Mouse (Mus musculus): ENCODE measurements around the gene Lrmda. TPM values are rescaled to one million over a fixed set of nuclear protein-coding genes. Genes with fewer than 3 reads are reported as not detected.

Lrmda gene
- total RNA-seq, 2 experiments from 2014 or later, result 6.4 to 9.6 TPM

DNA sequence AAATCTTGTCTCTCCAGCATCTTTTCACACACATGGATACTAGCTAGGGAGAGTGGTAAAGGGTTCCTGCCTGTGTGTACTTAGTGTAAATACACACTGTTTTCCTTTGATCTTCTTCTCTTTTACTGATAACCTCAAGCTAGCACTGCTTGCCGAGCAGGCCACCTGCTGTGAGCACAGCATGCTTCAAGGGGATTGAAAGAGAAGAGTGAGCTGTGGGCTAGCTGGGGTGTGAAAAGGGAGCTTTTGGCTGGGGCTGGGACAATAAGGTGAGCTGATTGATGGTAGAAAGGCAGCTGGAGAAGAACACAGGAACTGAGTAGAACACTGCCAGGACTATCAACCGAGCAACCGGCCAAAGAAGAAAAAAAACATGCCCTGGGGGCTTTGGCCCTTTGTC, 124.5 kb downstream of the Lrmda start:
- ATAC-seq (replicated peaks; ENCODE audit: low FRiP score, low TSS enrichment, poor library complexity, severe bottlenecking), result no peak

DNA sequence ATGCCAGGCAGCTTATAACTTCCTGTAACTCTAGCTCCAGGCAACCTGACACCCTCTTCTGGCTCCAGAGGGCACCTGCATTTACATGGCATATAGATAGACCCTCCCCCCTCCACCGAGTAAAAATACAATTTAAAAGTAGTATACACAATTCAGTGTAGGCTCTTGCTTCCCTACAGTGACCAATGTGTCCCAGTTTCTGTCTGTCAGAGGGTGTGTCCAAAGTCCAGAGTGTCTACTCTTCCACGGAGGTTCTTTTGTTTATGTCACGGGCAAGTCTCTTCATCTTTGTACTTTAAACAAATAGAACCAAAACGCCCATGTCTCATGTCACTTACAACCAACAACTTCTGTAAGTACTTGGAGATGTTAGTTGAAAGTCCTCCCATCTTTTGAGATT, 126.4 kb downstream of the Lrmda start:
- no peak for ATAC-seq (replicated peaks; ENCODE audit: low FRiP score, low TSS enrichment, poor library complexity, severe bottlenecking)

DNA sequence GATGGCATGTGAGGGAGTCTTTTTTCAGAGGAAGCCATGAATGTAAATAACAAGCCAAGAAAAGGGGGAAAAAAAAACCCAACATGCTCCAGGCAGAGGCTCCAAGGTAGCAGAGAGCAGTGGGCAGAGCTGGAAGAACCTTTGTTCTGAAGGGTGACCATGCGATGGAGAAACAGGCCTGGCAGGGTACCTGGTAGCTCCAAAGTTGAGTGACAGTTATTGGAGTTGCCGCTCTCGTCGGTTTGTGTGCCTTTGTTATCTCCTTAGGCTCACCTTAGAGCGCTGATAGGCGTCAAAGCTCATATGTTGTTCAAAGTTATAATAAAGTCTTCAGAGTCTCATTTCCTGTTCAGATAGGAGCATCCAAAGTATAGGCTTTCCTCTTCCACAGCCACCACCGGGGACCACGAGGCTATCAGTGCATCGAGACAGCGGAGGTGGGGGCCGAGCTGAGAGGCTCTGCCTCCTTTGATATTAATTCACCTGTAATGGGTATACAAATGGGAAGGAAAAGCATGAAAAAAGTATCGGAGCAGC, 127.1 kb downstream of the Lrmda start:
- ATAC-seq (replicated peaks; ENCODE audit: low FRiP score, low TSS enrichment, poor library complexity, severe bottlenecking), result no peak

DNA sequence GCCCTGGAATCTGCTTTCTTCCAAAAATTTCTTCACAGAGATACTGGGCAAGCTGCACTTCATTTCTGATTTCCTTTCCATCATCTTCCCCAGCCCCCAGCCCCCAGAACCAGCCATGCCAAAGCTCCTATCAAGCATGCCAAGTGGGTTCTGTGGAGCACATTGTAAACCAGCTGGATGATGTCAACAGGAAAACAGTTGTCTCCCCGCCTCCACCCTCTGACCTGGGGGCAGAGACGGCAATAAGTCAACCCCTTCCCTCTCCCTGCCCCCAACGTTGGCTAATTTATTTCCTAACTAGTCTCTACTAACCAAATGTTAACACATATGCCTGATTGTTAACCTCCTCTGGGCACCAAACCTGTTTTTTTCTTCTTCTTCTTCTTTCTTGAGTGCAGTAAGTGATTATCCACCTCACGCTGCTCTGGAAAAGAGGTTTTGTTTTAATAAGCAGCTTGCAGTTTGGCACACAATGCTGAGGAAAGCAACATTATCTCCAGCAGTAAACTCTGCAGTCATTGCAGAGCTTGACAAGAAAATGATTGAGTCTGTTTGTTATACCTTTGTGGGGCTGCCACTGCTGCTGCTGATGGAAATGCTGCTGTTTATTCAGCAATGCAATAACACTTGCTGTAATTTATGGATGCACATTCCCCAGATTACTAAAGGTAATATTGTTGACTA, 128.0 kb downstream of the Lrmda start:
- no peak for ATAC-seq (replicated peaks; ENCODE audit: low FRiP score, low TSS enrichment, poor library complexity, severe bottlenecking)

DNA sequence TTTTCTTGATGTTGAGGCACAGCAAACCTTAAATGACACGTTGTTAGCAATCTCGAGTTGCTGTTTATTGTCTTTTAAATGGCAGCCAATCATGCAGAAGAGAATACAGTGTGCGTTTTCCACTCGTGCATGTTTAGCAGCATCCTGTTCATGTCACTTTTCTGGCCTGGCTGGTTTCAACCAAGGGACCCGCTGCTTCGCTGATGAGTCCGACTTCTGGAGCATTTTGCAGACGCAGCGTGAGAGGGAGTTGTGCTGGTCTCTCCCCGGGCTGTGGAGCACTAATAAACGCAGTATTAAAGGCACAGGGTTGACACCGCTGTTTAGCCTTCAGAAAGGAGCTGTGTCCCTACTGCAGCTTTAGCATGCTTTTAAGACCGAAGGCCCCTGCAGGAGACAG, 133.2 kb downstream of the Lrmda start:
- no peak for ATAC-seq (replicated peaks; ENCODE audit: low FRiP score, low TSS enrichment, poor library complexity, severe bottlenecking)

DNA sequence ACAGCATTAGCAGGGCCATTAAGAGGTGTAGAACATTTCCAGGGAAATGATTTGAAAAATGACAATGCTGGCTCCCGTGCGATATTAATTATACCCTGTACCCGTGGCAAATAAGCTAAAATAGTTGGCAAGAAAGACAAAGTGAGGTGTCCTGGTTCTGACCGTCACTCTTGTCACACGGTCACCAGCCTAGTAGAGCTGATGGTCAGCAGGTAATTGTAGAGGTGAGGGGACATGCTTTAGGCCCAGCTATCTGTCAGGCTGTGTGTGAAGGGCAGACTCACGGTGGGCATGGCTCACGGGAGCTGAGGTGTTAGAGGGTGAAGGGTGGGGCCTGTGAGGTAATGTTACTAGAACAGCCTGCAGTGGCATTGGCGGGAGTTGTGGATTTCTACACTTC, 134.6 kb downstream of the Lrmda start:
- ATAC-seq (replicated peaks; ENCODE audit: low FRiP score, low TSS enrichment, poor library complexity, severe bottlenecking), result no peak

DNA sequence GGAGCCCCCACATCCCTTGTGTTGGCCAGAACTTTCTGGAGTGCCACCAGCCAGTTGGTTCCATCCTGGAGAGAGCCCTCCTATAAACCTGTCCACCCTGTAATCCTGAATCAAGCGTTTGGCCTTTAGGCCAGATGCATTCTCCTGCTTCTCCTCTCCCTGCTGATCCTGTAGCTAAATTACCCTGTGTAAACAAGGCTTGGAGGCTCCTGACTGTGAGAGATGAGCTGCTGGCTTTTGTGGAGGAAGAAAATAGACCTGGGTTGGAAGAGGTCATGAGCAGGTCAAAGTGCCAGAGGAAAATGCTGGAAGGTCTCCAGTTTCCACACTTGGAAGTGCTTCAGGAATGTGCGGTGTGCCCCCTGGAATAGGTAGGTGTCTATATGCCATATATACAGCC, 135.5 kb downstream of the Lrmda start:
- no peak for ATAC-seq (replicated peaks; ENCODE audit: low FRiP score, low TSS enrichment, poor library complexity, severe bottlenecking)

DNA sequence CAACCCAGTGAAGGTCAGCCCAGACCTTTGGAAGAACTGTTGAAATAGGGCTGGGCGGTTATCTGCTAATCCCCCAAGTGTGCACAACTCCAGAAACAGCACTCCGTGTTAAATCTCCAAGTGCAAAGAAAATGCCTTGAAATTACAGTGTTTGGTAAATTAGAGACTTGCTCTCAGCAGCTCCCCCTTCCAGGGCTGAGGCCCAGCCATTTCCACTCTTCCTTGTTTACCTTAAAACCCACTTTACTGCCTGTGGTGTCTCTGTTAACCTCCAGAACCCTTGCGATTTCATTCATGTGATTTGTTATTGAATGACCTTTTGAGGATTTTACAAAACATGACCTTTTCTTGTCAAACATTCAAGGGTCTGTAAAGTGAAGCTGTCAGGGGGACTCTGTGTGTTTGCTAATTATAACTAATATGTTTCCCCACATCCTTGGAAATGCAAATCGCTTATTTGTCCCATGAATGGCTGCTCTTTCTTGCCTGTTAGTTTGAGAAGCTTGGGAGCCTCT, 136.1 kb downstream of the Lrmda start:
- ATAC-seq (replicated peaks; ENCODE audit: low FRiP score, low TSS enrichment, poor library complexity, severe bottlenecking), result no peak

DNA sequence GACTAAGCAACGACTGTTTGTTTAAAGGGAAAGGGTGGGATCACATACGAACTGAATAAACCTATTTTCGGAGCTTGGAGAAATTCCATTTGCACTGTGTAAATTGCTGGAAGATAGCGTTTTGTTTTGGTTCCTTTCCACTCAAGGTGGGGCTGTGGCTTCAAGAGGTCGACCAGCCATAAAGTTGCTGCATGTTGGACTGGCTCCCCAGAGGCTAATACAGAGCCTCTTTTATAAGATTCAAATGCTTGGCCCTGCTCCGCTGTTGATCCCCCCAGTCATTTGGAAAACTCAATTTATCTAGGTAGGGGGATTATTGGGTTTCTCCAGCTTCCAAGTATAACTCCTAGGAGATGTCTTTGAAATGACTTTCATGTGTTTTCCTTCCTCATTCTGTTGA, 137.5 kb downstream of the Lrmda start:
- no peak for ATAC-seq (replicated peaks; ENCODE audit: low FRiP score, low TSS enrichment, poor library complexity, severe bottlenecking)

DNA sequence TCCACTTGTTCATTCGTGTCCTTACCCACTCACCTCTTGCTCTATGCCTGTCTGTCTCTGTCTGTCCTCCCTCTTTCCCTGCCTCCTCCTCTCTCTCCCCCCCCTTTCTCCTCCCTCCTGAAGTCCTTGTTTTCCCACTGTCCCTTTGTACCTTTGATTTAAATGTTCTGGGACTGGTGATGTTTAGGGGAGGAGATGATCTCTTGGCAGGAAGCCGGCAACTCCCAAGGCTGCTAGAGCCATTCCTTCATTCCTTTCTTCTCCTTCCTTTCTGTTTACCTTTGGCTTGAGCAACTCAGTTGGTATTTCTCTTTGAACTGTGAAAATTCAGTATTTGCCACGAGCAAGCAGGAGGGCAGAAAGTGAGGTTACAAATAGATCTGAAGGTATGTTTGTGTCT, 141.9 kb downstream of the Lrmda start:
- no peak for ATAC-seq (replicated peaks; ENCODE audit: low FRiP score, low TSS enrichment, poor library complexity, severe bottlenecking)

DNA sequence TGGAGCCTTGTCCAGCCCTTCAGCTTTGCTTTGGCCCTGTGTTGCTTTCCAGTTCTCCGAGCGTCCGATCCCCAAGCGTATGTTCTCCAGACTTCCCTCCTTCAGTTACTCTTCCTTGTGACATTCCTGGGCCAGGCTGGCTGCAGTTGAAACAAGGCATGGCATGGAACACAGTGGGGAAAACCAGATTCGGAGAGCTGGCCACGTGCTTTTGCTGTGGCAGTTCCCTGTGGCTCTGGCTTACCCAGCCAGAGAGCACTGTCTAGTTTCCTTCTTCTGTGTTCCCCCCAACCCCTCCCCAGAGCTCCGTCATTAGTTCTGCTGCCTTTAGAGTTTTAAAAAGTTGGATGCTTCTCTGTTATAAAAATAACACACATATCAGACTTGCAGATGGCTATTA, 147.8 kb downstream of the Lrmda start:
- ATAC-seq (replicated peaks; ENCODE audit: low FRiP score, low TSS enrichment, poor library complexity, severe bottlenecking), result no peak

DNA sequence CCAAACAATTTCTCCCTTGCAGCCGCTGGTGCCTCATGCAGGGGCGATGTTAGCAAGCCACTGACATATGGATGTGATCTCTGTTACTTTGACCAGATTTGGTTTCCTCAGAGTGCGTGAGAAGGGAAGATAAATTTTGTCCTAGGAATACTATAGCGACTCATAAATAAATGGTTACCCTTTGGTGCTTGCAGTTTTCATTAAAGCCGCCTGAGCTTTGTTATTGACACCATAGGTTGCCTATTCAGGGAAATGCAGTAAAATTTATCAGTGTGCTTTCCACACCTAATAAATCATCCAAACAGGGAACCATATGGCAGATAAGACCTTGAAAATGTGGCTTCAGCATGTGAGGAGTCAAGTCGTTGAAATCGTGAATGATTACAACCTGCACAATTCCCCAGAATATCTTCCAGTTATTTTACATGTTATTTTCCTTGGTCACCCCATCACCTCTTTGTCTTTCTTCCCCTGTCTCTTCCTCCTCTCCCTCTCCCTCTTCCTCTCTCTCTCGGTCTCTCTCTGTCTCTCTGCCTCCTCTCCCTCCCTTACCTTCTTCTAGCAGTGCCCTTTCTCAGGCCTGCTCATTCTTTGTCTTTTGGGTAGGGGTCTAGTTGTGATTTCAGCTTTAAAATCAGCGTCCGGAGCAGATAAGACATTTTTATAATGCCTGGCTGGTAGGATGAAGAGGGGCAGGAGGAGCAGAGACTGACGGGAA, 148.7 kb downstream of the Lrmda start:
- no peak for ATAC-seq (replicated peaks; ENCODE audit: low FRiP score, low TSS enrichment, poor library complexity, severe bottlenecking)

DNA sequence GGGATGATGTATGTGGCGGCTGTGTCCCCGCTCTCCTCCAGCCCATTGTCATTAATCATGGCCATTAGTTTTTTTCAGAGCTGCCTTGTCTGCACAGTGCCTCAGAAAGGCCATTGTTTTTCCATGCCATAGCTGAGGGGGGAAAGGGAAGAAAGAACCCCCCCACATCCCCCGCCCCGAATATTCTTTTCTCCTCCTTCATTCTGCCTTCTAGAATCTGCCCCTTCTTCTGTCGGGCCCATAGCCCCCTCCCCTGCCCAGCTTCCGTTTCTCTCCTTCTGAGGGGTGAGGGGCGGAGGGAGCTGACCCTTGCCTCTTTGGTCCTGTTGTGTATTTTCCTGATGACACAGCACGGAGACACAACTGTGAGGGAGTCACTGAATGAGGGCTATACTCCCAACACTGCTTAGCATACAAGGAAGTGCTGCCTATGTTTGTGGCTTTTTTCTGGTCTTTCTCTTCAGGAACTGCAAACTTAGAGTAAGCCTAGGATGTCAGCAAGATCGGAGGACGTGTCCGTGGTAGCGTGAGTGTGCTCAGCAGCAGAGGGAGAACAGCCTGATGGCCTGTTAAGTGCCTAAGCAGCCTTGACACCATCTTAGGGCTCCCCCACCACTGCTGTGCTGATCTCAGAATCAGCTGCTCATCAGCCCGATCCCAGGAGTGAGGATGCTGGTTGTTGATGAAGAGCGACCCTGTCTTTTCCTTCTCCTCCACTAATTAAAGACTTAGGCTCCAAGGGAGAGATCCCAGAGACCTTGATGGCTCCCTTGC, 149.5 kb downstream of the Lrmda start:
- ATAC-seq (replicated peaks; ENCODE audit: low FRiP score, low TSS enrichment, poor library complexity, severe bottlenecking), result no peak

DNA sequence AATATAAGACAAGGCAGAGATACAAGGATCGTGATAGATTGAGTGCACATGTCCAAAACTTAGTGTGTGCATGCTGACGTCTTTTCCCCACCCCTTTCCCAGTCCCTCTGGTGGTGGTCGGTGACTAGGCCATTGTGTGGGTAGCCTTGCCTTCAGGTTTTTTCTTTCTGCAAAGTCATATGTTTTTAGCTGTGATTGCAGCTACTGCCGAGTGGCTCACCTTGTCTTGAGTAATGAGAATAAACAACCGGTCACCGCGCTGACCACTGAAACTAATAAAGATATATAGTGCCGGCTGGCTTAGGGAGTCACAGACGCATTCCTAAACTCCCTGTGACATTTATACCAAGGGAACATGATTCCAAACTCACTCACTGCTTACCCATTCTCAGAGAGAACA, 155.2 kb downstream of the Lrmda start:
- ATAC-seq (replicated peaks; ENCODE audit: low FRiP score, low TSS enrichment, poor library complexity, severe bottlenecking), result no peak

DNA sequence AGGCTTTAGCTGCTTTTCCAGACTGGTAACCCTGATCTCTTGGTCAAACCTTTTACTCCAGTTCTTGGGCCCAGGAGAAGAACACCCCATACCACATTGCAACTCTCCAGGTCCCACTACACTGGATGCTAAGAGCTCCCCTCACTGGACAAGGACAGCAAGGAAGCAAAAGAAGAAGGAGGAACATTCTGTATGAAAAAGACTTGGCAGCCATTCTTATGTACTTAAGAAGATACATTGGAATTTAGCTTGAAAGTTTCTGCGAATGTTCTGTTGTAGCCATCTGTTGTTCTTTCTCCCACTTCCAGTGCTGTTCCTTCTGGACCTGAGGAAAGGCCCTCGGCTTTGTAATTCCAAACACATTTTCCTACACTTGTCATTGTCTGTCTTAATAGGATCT, 160.2 kb downstream of the Lrmda start:
- ATAC-seq (replicated peaks; ENCODE audit: low FRiP score, low TSS enrichment, poor library complexity, severe bottlenecking), result no peak

DNA sequence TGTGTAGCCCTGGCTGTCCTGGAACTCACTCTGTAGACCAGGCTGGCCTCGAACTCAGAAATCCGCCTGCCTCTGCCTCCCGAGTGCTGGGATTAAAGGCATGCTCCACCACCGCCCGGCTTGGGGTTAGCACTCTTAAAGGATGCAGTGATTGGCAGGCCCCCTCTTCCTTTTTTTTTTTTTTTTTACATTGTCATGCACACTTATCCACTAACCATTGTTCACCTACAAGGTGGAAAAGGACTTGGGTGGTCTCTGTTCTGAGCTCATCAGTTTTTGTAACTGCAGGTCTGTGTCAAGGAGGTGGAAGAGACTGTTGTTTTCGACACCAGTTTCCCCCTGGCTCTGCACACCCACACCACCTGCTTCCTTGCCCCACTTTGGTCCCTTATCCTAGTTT, 162.0 kb downstream of the Lrmda start:
- ATAC-seq (replicated peaks; ENCODE audit: low FRiP score, low TSS enrichment, poor library complexity, severe bottlenecking), result no peak

DNA sequence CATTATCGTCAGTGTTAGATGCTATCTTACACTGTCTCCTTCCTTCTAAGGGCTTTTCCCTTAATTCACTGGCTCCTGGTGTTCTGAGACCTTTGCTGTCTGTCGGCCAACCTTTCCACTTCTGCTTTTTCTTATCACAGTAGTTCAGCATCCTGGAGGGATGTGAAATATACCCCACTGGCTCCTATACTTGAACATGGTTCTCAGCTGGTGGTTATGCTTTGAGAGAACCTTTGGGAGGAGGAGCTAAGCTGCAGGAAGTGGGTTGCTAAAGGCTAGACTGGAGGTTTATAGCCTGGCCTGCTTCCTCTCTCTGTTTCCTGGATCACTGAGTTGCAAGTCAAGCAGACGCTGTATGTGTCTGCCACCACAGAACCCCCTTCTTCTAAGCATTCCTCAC, 163.7 kb downstream of the Lrmda start:
- peak; percentile 77 for ATAC-seq (replicated peaks; ENCODE audit: low FRiP score, low TSS enrichment, poor library complexity, severe bottlenecking)

DNA sequence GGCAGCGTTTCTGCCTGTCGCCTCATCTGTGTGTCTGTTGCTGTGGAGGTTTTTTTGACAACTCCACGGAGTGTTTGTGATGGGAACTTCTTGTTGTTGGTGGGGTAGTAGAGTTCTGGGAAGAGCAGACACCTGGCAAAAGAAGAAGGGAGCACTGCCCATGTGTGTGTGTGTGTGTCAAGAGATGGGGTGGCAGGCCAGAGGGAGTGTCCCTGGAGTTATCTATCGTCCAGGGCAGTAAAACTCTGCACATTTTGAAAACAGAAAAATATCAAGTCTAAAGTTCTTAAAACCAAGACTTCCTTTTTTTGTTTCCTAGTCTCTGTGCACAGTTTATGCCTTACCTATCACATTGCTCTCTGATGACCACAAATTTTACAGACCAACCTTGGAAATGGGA, 165.9 kb downstream of the Lrmda start:
- no peak for ATAC-seq (replicated peaks; ENCODE audit: low FRiP score, low TSS enrichment, poor library complexity, severe bottlenecking)

DNA sequence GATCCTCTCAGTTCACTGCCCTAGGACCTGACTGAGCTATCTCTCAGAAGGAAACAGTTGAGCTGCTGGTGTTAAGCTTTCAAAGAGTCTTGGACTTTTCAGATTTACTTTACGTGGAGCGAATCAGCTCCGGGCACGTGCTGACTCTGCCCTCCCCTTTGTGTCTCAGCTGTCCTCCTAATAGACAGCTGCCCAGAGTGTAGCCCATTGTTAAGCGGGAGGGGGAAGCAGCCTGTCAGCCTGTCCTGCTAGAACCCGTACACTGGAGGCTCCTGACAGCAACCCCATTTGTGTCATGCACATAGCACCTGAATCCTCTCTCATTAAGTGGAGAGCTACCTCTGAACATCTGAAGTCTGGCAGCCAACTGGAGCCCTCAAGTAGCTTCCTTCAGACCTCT, 170.6 kb downstream of the Lrmda start:
- no peak for ATAC-seq (replicated peaks; ENCODE audit: low FRiP score, low TSS enrichment, poor library complexity, severe bottlenecking)

DNA sequence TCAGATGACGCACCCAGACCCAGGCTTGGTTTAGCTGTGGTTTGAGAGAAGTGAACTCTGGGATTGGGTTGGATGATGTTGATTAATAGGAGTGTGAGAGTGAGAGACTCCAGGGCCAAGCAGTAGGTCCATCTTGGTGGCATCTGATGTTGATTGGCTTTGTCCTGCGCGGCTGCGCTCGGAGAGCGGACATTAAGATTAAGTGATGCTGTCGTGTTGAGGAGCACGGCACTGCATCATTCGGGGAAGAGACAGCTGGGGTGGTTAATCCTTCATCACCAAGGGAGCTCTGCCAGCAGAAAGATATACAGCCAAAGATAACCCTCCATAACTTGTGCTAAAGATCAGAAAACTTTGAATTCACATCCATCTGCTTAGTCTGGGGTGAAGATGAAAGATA, 172.7 kb downstream of the Lrmda start:
- ATAC-seq (replicated peaks; ENCODE audit: low FRiP score, low TSS enrichment, poor library complexity, severe bottlenecking), result no peak
